Mouse (Mus musculus) right cerebral cortex, adult 18-20 months (tissue): ENCODE results near the gene Ccdc174.

ENCODE experiments used
- DNase-seq: peaks from one replicate; pipeline ENCODE4 v3.0.0; 2022; ENCODE audit warnings: mixed read lengths

Ccdc174 gene

DNA sequence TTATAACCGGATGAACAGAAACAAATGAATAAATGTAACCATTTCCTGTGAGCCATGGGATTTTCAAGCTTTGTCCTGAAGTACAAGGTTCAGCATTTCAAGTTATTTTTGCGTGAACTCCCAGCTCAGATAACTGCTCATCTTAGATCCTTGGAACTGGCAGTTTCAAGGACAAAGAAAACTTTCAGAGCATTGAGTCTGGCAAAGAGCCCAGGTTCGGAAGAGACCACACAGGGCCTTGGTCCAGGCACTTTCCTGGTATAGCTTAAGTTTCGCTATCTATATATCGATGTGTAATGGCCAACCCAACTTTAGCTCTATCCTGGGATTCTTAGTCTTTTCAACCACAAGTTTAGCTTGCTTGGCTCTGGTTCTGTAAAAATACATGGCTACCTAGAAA lies 53.4 kb downstream of the Ccdc174 start:
- DNase-seq, result no peak

DNA sequence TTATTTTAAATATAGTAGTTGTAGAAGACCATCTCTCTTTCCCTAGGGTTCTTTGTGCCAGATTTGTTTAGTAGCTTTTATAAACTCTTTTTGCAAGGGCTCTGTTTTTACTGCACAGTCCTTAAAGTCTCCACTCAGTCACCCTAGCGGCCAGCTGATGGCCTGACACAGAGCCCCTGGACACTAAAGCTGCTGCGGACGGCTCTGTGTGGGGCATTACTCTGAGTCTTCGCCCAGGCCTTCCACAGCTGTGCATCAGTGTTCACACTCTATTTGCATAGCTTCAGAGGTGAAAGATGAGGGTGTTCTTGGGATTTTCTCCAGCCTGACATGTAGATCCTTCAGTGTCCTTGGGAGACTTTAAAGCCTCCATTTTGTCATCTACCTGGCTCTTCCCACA lies 60.6 kb downstream of the Ccdc174 start:
- DNase-seq, result no peak

GRCm38 (mm10) chr6:91948426-91948825 lies 70.6 kb downstream of the Ccdc174 start:
- no peak for DNase-seq
